Mouse (Mus musculus): ENCODE results near the gene Sox2.

Gene Sox2

DNA sequence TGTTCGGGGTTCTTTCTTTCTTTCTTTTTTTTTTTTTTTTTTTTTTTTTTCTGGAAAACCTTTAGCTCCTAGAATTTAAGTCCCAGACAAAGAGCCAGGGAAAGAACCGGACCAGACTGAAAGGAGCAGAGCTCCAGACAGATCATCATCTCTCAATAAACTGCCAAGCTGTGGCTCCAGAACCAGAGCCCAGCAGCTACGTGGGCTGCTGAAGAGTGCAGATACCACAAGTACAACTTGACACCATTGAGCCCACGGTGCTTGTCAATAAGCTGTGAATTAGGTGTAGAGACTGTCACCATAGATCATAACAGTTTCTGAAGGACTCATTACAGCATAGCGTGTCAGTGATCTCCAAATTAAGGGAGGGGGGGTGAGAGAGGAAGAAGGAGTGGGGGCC is 7.1 kb upstream of the Sox2 start:
- no peak for DNase-seq (ENCODE audit: extremely low read depth, low read depth)

- DNase-seq (ENCODE audit: extremely low read depth, low read depth) = no peak
Observed at GRCm38 (mm10) chr3:34643536-34644115, 6.6 kb upstream of the Sox2 start.

- DNase-seq (ENCODE audit: extremely low read depth, low read depth) = no peak
Observed at GRCm38 (mm10) chr3:34646169-34646568, 4.0 kb upstream of the Sox2 start.

DNA sequence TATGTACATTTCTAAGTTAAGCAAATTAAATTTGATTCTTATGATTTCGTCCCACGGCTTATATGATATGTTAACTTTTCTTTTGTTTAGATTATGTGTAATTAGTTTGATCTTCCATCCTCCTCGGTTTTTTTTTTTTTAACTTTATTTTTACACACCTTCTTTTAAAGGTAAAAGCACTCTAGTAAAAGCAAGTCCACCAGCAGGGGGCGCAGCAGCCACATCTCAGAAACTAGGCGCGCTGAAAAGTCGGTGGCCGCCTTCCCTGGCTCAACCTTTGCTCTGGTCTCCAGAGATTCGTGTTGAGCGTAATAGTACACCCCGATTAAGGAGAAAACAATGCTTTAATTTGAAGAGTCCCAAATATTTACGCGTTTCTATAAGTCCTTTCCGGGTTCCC is 2.5 kb upstream of the Sox2 start:
- no peak for DNase-seq (ENCODE audit: extremely low read depth, low read depth)

DNA sequence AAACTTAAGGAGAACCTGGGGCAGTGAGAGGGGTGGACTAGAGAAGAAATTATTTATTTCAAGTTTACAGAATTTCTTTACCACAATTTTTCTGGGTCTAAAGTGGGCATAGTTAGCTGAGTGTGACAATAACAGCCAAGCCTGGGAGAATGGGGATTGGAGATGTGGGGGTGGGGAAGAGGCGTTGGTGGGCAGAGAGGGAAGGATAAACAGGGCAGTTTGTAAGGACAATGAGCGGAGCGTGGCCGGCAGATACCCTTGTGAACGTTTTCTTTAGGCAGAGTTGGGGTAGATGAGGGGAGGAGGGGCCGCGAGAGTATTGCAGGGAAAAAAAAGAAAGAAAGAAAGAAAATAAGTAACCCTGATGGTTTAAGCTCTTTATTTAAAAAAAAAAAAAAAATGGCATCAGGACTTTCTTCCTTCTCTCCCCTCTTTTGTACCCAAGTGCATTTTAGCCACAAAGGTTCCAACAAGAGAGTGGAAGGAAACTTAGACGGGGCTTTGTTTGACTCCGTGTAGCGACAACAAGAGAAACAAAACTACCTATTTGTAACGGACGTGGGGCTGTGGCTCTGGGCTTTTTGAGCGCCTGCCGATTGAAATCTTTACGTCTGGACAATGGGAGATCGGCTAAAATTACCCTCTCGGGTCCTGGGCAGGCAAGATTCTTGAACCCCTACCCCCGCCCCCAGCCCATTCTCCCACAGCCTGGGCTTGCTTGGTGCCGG is 1.9 kb upstream of the Sox2 start:
- no peak for DNase-seq (ENCODE audit: extremely low read depth, low read depth)

DNA sequence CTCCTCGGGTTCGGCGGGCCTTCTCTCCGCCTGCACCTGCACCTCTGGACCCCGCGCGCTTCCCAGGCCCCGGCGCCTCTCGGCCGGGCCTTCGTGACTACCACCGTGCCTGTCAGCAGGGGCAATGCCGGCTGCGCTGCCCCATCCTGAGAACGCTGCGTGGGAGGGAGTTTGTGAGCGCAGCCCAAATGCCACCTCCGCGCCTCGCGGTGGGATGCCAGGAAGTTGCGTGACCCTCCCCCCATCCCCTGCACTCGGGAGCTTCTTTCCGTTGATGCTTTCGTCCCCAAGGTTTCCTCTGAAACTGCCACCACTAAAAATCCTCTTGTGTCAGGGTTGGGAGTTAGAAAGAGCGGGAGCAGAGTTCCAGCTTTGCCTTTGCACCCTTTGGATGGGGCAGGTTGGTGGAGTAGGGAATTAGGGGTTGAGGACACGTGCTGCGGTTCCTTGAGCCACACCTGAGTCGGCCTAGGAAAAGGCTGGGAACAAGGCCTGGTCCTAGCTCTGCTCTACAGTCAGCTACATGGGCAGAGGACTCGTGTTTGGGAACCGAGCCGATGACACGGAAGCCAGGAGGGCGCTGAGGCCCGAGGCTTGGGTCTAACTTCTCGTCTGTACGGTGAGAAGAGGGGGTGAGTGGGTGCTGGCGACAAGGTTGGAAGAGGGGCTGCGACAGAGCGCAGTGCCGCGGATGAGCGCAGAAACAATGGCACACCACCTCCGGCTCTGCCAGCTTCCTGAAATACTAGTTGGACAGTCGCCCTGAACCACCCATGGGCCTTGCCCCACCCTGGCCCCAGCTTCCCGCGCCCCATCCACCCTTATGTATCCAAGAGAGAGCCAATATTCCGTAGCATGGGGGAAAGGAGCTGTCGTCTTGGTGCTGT is 1.1 kb upstream of the Sox2 start:
- DNase-seq (ENCODE audit: extremely low read depth, low read depth) = no peak

- no peak for DNase-seq (ENCODE audit: extremely low read depth, low read depth)
Observed at GRCm38 (mm10) chr3:34650621-34651361, 586 bp downstream of the Sox2 start.

- DNase-seq (ENCODE audit: extremely low read depth, low read depth) = no peak
Observed at GRCm38 (mm10) chr3:34651486-34652170, 1.4 kb downstream of the Sox2 start.

GRCm38 (mm10) chr3:34652616-34653015 is 2.4 kb downstream of the Sox2 start:
- DNase-seq (ENCODE audit: extremely low read depth, low read depth) = no peak

- no peak for DNase-seq (ENCODE audit: extremely low read depth, low read depth)
Observed at GRCm38 (mm10) chr3:34653235-34653976, 3.2 kb downstream of the Sox2 start.

GRCm38 (mm10) chr3:34653977-34654500 is 3.8 kb downstream of the Sox2 start:
- DNase-seq (ENCODE audit: extremely low read depth, low read depth) = no peak

DNA sequence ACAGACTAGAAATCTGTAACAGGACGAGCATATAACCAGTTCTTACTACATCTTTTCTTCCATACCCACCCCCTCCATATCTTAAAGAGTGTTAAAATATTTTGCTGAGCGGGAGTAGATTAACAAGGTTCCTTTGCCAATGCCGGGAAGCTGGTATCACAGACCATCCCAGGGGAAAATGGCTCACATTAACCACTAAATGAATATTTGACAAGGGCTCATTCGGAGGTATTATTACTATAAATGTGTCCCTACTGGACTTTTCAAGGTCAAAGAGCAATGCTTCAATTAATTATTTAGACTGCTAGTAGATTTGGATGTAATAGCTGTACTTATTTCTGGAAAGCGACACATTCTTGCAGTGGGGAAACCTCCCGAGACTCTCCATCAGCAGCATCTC is 4.6 kb downstream of the Sox2 start:
- no peak for DNase-seq (ENCODE audit: extremely low read depth, low read depth)

DNA sequence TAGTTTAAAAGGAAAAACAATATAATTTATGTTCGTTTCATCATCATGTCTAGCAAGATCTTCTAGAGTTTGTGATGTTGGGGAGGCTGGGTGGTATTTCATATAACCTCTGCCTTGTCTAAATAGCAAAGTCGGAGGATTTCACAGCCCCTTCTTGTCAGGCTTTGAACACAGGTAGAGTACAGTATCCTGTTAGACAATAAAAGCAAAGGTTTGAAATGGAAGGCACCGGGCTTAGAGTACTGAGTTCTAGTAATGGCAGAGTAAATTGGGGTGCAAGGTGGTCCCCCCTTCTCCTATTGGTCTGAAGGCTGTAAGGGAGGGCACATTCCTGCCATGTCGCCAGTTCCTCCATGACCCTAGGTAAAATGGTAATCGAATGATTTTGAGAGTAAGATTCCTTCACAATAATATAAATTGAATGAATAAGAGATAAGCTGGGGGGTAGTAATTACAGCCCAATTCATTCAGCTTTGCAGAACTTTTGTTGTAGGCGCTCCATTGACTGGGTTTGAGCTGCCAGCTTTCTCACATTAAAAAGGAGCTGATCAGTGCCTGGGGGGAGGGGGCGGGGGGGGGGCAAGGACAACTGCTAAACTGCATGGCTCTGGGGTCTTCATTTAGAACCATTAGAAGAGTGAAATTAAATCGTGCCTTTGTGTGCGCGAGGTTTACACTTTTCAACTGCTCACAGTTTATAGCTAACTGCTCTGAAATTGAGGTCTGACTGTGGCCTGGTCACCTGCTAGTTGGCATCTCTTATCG is 5.3 kb downstream of the Sox2 start:
- no peak for DNase-seq (ENCODE audit: extremely low read depth, low read depth)

- no peak for DNase-seq (ENCODE audit: extremely low read depth, low read depth)
Observed at GRCm38 (mm10) chr3:34656153-34656552, 5.9 kb downstream of the Sox2 start.

- no peak for DNase-seq (ENCODE audit: extremely low read depth, low read depth)
Observed at GRCm38 (mm10) chr3:34656813-34657700, 6.9 kb downstream of the Sox2 start.

DNA sequence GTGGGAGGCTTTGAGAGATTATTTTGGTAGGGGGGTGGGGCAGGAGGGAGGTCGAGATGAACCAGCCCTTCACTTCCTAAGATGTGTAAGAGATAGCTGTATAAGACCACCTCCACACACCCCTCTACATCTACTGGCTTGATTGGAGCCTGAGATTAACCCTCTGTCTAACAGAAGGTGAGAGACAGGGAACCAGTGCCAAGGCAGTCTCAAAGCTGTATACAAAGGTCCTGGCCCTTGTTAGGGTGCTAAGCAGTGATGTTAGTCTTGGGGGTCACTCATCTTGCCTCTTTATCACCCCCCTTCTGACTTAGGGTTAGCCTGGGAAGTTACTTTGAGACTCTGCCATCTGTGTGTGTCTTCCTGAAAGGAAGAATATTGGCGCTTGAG is 7.5 kb downstream of the Sox2 start:
- no peak for DNase-seq (ENCODE audit: extremely low read depth, low read depth)

DNA sequence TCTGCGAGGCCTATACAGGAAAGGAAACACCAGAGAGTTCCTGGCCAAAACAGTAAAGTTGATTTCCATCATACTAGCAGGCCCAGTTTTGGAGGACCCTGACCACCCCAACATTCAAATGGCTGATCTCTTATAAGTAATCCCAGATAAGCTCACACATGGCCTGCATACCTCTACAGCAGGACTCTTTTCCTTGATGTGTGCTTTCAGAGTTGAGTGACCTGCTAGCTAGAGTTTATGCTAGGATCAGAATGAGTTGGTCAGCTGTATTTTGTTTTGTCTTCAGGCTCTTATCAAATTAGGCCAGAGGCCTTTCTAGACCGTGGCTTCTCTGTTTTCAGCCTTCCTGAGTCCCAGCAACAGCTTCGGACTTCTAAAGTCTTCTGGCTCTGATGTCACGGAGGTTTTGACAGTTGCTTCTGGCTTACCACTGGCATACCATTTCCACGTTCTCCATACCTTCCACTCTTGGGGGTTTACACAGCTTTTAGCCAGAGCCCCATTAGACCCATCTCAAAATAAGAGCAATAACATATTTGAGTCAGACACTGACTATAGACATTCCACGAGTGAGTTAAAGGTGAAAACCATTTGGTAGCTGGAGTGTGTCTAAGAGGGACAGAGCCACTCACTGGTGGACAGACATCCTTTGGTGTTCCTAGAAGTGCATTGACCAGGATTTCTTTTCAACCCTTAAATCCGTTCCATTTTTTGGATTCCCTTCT is 8.2 kb downstream of the Sox2 start:
- DNase-seq (ENCODE audit: extremely low read depth, low read depth) = no peak
